Mouse (Mus musculus) frontal cortex, postnatal 10 days (tissue): ENCODE measurements at regions not wholly inside any gene's neighbourhood (a gene's known extent, or its start where the extent isn't known, plus 50 kb on each side); places are given as distances from the start of the nearest gene placed in this dataset.

ENCODE experiments used
- DNase-seq, 2 experiments: peaks; one replicate each; pipeline ENCODE4 v3.0.0; 2022; ENCODE audit warnings: low spot score in 2 of 2, mixed read lengths in 1 of 2

DNA sequence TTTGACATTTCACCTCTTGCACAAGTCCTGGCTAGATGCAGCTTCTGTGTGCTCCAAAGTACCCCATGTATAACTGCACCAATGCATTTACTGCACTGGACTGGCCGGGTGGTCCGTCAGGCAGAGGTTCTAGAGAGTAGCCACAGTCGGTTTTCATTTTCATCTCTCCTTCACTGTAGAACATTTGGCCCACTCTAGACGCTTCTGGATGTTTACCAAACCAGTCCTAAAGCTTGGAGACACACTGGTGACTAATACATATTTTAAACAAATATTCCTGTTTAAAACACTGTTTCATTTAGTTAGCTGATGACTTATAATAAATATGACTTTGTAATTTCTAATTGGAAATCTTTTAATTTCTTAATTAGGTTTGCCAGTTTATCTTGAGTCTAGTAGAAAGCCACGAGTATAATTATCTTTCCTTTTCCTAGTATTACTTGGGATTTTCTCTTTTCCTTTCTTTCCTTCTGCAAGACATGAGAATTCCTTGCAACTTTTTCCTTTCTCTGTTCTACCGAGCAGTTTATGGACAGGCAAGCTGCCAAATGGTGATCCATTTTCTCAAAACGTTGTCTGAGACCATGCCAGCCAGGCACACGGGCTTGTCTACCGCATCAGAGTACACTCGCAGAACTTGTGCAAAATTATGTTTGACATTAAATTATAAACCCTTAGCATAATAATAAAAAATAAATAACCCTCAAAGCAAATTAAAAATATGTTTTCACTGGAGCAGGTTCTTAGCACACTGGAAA, 250.4 kb upstream of the Zeb2 start:
- no peak for DNase-seq

DNA sequence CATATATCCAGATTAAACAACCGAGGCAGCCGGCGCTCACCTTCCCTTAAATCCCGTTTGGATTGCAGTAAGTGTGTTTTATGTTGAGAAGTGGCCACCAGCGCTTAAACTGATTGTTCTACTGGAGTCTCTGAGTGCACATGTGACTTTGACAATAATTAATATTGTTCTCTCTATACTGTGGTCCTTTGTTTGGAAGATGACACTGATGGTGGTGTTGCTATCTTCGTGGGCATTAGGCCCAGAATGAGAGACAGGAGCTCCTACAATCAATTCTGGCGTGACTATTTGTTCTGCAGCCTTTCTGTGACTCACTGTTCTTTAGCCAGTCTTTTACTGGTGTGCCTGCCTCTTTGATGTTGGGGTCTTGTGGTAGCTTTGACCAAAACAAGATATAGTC, 240.1 kb upstream of the Zeb2 start:
- DNase-seq = no peak

DNA sequence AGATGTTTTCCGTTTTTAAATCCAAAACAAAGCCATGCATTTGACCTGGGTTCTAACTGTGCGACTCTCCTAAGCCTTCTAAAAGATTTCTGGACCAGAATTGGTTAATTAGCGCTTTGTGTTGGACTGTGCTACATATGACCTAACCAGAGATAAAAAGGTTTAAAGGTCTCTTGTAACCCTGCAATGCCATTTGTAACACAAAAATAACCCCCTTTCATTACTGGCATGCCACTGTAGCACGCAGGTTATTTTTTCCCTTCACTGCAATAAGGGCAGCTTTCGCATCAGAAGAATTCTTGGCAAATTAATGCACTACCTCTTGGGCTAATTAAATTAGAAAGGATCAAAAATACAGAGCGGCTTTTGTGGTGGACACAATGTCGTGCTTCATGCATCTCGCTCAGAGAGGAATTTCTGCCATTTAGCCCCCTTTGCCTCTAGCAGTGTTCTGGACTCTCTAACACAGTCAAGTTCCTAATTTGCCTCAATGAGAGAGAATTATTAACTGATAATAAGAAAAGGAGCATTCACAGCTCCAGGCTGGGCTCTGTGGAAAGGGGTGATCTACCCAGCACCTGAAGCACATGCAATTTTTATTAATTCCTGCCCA, 239.5 kb upstream of the Zeb2 start:
- no peak for DNase-seq

DNA sequence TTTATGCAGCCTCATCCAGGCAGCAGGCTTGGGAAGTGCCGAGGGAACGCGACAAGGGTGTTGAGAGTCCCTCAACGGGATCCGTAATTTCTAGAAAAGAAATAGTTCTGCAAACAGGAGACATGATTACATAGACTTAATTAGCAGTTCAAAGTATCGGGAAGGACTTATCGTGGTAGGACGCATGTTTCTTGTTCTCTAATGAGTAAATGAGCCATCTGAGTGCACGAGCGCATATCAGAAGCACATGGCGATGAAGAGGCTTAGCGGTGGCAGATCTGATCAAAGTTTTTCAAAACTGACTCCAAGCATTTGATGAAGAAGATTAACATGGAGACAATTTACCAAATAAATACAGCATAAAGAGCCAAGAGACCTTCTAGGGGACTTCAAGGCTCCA, 238.8 kb upstream of the Zeb2 start:
- no peak for DNase-seq

DNA sequence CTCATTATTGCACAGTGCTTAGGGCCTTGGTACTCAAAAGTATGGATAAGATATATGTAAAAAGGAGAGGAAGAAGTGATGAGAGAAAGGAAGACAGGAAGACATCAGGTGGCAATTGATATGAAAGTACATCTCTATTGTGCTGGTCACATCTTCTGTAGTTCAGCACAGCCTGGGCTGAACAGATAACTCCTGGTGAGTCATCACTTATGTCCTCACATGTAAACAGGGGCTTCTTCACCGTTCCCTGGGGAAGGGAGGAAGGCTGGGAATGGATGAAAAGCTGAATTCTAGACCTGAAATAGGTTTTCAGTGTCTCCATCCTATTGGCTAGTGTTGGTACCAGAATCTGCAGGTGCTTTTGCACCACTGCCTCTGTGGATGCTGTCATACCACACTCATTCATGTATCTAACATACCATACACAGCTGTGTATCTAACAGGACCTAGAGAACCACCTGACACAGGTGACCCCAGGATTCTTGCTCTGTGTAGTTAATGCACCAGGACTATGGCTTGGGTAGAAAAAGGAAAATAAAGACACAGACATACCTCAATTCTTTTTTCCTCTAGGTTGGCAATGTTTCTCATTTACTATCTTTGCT, 234.4 kb upstream of the Zeb2 start:
- DNase-seq = no peak

DNA sequence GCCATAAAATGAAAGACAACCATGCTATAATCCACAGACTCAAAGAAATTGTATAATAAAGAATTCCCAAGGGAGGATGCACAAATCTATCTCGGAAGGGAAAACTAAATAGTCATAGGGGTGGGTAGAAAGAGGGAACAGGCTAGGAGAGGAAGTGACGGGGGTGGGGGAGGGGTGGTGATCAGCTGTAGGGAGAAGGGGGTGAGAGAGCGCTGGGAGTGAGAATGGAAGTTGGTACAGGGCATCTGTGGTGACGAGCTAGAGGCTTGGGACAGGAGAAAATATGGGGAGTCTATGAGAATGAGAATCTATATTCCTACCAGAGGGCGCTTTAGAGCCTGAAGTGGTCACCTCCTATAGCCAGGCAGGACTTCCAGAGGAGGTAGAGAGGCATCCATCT, 229.2 kb upstream of the Zeb2 start:
- DNase-seq = no peak

DNA sequence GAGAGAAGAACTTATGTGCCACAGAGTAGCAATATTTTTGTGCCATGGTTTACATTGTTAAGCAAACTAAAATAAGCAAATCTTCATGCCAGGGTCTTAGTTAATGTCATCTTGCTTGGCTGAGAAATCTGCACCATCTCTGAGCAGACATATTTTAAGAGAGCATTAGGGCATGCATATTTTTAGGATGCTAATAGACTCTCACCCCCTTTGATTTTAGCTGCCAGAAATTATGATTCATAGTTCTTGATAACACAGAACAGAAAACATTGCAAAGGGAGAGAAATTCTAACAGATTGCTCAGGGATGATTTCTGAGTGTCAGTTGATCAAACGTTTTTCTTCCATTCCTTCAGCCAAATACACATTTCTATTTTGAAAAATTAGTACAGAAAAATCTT, 222.7 kb upstream of the Zeb2 start:
- DNase-seq = no peak

DNA sequence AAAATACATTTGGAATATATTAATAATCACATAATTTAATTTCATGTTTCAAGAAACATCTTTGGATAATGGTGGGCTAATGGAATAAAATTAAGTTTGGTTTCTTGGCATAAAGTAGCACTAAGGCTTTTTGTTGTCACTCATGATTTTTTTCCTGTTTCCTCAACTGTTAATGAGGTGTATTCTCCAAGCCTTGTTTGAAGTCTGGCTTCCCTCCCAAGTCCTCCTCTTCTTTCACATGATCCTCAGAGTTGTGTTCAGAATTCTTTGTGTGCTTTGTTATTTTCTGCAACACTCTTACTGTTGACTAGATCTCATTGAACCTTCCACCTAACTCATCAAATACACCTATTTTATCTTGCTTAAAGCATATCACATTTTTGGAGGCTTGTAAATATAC, 221.6 kb upstream of the Zeb2 start:
- DNase-seq = no peak

DNA sequence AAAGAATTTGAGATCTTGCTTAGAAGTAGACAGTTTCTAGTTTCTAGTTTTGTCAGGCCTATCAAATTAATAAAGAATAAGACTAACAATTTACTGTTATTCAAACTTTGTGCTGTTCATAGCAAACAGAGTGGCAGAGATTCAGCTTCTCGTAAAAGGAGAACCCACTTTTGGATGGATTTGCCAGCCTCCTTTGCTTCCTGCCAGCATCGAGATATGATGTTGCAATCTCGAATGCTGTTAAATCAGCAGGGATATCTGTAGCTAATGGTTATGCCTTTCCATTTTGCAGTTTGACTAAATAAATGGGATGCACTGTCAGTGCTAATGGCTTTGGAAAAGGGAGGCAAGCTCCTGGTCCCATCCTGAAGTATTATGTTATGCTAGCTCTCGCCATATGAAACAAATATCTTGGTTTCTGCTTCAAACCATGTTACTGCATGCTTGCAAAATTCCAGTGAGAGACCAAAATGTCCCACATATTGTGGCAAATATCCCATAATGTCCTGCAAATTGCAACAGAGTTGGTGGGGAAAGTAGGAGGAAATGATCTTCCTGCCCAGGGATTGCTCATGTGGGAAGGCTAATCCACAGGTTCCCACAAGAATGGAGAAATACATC, 199.9 kb upstream of the Zeb2 start:
- no peak for DNase-seq

DNA sequence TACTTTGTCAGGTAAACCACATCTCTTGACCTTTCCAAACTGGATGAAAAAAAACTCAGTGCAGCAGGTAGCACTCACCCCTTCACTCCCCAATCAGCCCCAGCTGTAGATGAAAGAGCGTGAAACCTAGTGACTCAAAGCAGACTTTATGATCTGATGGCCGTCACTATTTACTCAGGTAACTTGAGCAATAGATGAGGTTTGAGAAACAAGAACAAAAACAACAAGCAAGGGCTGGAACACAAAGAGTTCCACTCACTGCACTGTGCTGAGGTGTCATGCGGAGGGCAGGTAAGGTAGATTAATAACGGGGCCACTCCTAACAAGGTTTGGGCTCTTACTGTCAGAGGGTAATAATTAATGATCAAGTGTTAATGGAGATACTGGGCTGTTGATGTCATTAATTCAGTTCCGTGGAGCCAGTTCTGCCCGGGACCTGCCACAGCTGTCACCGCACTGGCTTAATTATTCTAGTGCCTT, 170.4 kb upstream of the Zeb2 start:
- no peak for DNase-seq

DNA sequence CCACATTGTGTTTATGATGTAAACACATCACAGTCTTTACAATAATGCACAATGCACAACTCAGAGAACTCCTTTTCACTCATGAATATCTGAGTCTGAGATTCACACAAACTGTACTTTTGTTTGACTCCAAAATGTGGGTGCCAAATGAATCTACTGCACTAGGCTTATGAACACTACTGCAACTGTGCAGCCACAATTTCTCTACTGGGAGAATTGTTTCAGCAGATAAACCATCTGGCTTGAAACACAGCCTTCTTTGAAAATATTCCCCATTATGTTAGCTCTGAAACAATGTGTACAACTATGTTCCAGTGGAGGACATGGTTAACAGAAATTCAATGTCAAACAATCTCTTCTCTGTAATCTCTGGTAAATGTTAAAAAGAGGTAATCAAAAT, 166.6 kb upstream of the Zeb2 start:
- DNase-seq = no peak

DNA sequence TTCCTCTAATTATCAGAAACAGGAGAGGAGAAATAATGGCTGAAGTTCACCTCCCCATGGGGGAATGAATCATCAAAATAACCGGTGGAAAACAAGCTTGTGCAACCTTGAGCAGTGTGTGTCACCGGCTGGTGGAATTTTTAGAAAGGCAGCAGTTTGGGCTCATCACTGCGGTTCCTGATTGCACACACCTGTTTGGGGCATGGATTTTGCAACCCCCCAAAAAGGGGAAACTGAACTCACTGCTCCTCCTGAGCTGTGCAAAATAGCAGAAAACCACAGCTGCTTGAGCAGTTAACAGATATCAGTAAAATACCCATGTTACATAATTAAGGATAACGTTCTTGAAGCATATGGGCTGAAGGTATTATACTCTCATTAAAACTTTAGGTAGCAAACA, 162.3 kb upstream of the Zeb2 start:
- no peak for DNase-seq

DNA sequence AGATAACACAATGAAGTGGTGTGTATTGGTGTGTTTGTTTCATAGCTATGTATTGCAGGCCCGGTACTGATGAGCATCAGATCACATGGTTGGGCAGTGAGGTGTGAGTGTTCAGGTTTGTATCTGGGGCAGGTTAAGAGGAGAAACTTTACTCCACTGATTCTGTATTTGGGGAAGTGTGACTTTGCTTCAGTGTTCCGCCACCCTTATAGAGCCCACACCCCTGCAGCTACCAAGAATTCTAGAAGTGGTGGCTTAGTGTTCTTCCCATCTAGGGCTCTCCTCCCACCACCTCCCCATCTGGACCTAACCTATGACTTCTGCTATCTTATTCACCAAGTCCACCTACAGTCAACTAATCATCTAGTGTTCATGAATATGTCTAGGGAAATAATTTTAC, 160.4 kb upstream of the Zeb2 start:
- DNase-seq = no peak

DNA sequence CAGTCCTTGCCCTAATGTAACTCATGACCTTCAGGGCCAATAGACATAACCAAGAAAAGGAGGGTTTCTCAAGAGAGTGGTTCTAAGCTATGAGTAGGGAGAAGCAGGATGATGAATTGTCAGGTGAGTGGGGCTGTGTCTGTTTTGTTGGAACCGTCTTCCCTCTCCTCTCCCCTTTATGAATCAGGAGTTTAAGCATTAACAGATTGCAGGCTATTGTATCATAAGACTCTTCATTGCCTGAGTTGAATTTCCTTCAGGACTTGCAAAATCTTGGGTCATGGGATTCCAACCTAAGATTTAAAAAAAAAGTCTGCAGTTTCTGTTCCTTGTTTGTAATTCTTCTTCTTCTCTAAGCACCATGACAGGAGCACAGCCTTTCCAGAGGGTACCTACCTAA, 159.5 kb upstream of the Zeb2 start:
- DNase-seq = no peak

DNA sequence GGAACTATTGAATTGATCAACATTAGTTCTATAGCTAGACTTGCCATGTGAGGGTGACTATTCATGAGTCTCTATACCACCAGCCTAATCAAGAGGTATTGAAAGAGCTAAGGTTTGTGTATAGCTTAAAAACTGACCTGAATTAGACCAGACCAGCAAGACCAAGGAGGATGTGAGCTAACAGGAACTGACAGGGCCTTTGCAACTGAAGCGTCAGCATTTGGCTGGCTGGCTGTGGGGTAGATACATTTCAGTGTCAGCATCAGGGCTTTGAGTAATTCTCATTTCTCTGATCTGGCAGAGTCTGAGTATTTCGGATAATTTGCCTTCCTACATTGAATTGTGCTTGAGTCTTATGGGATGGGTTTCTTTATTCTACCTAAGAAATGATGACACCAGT, 152.8 kb upstream of the Zeb2 start:
- DNase-seq = no peak

DNA sequence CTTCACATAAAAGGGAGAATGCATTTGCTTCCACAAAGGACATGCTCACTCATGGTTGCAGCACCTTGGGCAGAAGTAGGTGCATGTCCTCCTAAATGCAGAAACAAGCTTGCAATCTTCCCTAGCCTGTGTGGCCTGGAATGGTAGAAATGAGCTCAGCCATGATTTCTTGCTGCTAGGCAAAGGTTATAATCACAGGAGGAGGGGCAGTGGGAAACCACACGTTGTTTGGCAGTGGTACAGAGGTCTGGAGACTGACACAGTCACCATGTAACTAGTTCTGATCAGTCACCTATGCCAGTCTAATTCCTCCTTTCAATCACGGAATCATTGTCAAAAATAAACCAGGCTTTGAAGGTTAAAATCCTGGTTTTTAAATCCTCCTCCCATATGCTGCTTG, 148.6 kb upstream of the Zeb2 start:
- DNase-seq = no peak

DNA sequence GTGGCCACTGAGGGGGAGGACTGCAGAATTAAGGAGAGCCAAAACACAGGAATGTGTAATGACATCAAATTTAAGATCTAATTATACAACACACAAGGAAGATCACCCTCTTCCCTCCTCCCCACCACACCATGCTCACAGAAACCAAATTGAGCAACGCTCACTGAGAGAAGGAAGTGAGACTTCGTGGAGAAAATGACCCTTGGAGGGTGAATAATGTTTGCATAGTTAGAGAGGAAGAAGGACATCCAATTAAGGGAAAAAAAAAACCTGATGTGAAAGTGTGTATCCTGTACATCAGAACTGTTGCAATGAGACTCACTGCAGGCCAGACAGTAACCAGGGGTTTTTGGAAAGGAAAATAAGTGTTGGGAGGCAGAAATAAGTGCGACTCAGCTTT, 144.8 kb upstream of the Zeb2 start:
- no peak for DNase-seq

DNA sequence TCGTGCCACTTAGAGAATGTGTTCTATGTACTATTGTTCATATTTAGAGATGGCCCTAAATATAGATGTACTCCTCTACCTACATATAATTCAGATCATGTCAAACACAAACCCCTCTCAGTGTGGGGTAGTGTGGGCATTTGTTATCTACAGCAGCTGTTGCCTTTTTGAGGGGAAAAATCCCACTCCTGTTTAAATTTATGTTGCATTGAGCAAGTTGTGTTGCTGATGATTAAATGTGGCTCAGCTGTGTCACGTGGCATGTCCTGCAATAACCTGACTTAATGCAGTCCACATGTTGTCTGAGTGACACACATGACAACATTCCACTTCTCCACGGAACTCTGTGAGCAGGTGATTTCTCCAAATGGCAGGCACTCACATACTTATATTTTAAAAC, 141.7 kb upstream of the Zeb2 start:
- DNase-seq = no peak

DNA sequence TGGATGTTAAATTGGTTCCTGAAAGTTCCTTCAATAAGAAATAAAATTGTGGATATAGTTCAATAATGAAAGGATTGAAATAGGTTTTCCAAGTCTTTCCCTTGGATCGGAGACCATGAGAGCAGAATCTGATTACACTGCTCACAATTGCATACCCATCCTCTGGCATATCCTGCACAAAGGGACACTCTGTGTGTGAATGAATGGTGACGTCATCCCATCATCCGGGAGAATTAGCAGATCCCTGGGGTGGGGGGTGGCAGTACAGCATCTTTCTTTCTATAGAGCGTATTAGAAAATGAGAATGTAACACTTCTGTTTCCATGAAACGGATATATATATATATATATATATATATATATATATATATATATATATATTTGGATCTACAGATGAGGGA, 139.2 kb upstream of the Zeb2 start:
- DNase-seq = no peak

DNA sequence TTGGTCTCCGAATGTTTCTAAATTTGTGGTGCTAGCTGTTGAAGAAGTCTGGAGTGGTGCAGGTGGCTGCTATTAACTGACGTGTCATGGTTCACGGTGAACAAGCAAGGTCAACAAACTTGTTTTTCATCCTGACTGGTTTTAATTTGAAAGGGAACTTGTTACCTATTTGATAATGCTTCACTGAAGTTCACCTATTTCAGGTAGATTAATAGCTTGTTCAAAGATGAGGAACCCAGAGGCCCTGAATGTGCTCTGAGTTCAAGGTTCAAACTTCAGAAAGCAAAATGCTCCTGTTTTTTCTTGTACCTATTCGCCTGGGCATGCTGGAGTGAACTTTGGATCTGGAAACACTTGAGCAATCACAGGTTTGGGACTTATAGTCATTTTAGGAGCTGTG, 136.7 kb upstream of the Zeb2 start:
- no peak for DNase-seq

DNA sequence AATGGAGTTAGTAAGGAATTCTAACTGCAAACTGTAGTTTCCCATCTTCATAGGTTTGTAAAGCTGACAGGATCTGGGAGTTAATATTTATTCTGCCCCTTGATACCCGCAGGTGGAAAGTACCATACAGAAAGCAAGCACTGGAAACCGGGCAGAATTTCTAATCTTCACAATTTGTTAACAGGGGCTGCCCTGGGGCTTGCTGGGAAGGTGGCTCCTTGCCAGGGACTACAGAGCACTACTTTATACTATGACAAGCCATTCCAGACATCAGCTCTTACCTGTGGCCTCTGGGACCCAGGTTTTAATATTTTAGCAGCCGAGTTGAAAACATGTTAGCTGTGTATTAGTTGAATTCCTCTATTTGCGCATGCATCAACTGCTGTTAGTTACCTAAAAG, 135.1 kb upstream of the Zeb2 start:
- no peak for DNase-seq

DNA sequence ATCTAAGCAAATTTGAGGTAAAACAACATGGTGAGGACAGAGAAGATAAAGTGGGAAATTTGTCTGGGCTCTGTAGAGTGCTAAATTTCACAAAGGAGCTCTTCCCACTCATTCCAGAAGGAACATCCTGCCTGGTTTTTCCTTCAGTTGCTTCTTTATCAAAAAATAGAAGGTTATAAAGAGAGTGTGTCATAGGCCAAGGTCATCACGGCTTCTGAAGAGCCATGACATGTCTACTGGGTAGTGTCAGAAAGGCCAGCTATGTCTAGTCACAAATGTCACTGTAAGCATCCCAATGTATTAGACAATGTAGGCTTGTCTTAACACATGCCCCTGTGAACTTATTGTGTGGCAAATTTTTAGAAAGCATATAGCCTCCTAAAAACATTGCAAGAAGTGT, 132.5 kb upstream of the Zeb2 start:
- no peak for DNase-seq
